8 mouse cellular contexts compared by ENCODE assay signal in genomic region chr4:101292028-101292735, GRCm38 (mm10). TPM values are rescaled to one million over a fixed set of nuclear protein-coding genes. Genes with fewer than 3 reads are reported as not detected.
A peak's percentile ranks its signal among the peaks of the same experiment; 100 is the strongest.
DNase-seq lines count a peak whose midpoint lies in the region; ATAC-seq and TF ChIP-seq lines count a peak whose summit lies in the region.

No protein-coding gene starts in this region.

- peak overlapping the region; percentile 97 for H3K4me2 ChIP-seq in heart, embryonic 14.5 days (ENCODE audit: low read length)
- peak overlapping the region; percentile 85 for H3K4me2 ChIP-seq in liver, embryonic 14.5 days (ENCODE audit: low read depth)
- H3K4me2 ChIP-seq in stomach, postnatal 0 days (replicated peaks; ENCODE audit: low read depth): peak overlapping the region; percentile 84

- ATAC-seq in heart, embryonic 14.5 days (ENCODE audit: insufficient number of reproducible peaks, insufficient read depth, low FRiP score, low read depth): peak; percentile 90
- ATAC-seq in liver, embryonic 14.5 days (ENCODE audit: insufficient read depth): peak; percentile 71
- peak; percentile 93 for ATAC-seq in stomach, postnatal 0 days (ENCODE audit: low FRiP score, low TSS enrichment)

- peak overlapping the region; percentile 73 for H3K9ac ChIP-seq in heart, embryonic 14.5 days (ENCODE audit: low read length)
- peak overlapping the region; percentile 54 for H3K9ac ChIP-seq in liver, embryonic 14.5 days (replicated peaks)
- H3K9ac ChIP-seq in stomach, postnatal 0 days (ENCODE audit: low read length): peak overlapping the region; percentile 62

- DNase-seq in CD4-positive, CD25-positive, alpha-beta regulatory T cell, adult 2 months (ENCODE audit: low read depth, low spot score): peak; percentile 90
- DNase-seq in fibroblast of lung, adult 2 months (ENCODE audit: low read depth): peak; percentile 80
- DNase-seq in kidney, postnatal 14 days: peak; percentile 94
- peak in 2 of 3 experiments; percentile 30 to 42 for DNase-seq in liver, embryonic 14.5 days (ENCODE audit: low read depth in 3 of 3, low spot score in 3 of 3)
- DNase-seq in neural tube, embryonic 10.5 days (ENCODE audit: extremely low spot score, low spot score): peak; percentile 75
- peak; percentile 85 for DNase-seq in stomach, postnatal 0 days (ENCODE audit: low spot score)

- 1% methylated on average over 41 of the region's 41 CpGs for WGBS in heart, embryonic 14.5 days
- WGBS in liver, embryonic 14.5 days (ENCODE audit: insufficient replicate concordance): under 1% methylated on average over 41 of the region's 41 CpGs
- WGBS in stomach, postnatal 0 days: 3% methylated on average over 41 of the region's 41 CpGs

- 0 out of 2 replicates have a peak, but pooled peaks cover 4% of the 10 kb centered on the region for H3K4me1 ChIP-seq in brown adipose tissue, adult 24 weeks (ENCODE audit: control insufficient read depth, insufficient read depth, insufficient read length, low read length)
- peaks cover 8 to 11% of the 10 kb centered on the region in 2 experiments; a peak in 2 of 4 replicates for H3K4me1 ChIP-seq in heart, embryonic 14.5 days (ENCODE audit: control insufficient read depth in 2 of 2, insufficient read depth in 2 of 2, low read length in 2 of 2)
- peaks cover 3 to 14% of the 10 kb centered on the region in 2 experiments for H3K4me1 ChIP-seq in liver, embryonic 14.5 days (replicated peaks; ENCODE audit: control insufficient read depth in 2 of 2, insufficient read depth in 2 of 2, low read length in 1 of 2)
- H3K4me1 ChIP-seq in stomach, postnatal 0 days (replicated peaks; ENCODE audit: control insufficient read depth, insufficient read depth): 0 out of 2 replicates have a peak, but pooled peaks cover 3% of the 10 kb centered on the region

- H3K27me3 ChIP-seq in heart, embryonic 14.5 days (ENCODE audit: control insufficient read depth, insufficient read depth, low read length): no peaks in the 10 kb centered on the region
- H3K27me3 ChIP-seq in liver, embryonic 14.5 days (ENCODE audit: control insufficient read depth, insufficient read depth, low read length): peaks cover 15% of the 10 kb centered on the region
- no peaks in the 10 kb centered on the region for H3K27me3 ChIP-seq in stomach, postnatal 0 days (ENCODE audit: control insufficient read depth, insufficient read depth, low read length)

- TF ChIP-seq CTCF in liver, embryonic 14.5 days (IDR thresholded peaks at IDR 0.05; ENCODE audit: low read depth): no peak
- TF ChIP-seq CTCF in stomach, postnatal 0 days (IDR thresholded peaks at IDR 0.05; ENCODE audit: low read depth): peak; percentile 31

- H3K9me3 ChIP-seq in heart, embryonic 14.5 days (ENCODE audit: control insufficient read depth, low read length): no peaks in the 10 kb centered on the region
- H3K9me3 ChIP-seq in liver, embryonic 14.5 days (ENCODE audit: control insufficient read depth, low read length): no peaks in the 10 kb centered on the region
- H3K9me3 ChIP-seq in stomach, postnatal 0 days (ENCODE audit: control insufficient read depth, low read length): no peaks in the 10 kb centered on the region

- peak overlapping the region; percentile 71 for H3K4me3 ChIP-seq in brown adipose tissue, adult 24 weeks (ENCODE audit: insufficient read depth, low read depth, low read length)
- peak overlapping the region; percentile 43 to 53 for H3K4me3 ChIP-seq in heart, embryonic 14.5 days (ENCODE audit: control insufficient read depth in 1 of 2, insufficient read depth in 1 of 2, low read depth in 1 of 2, low read length in 2 of 2)
- H3K4me3 ChIP-seq in liver, embryonic 14.5 days (ENCODE audit: insufficient read depth in 1 of 2, low read depth in 2 of 2, low read length in 2 of 2): peak overlapping the region; percentile 53 to 56
- H3K4me3 ChIP-seq in stomach, postnatal 0 days (ENCODE audit: low read depth, low read length): peak overlapping the region; percentile 49

- no peaks in the 10 kb centered on the region for H3K36me3 ChIP-seq in heart, embryonic 14.5 days (ENCODE audit: control insufficient read depth, insufficient read depth, low read length)
- H3K36me3 ChIP-seq in liver, embryonic 14.5 days (replicated peaks; ENCODE audit: control insufficient read depth, insufficient read depth, low read depth): no peaks in the 10 kb centered on the region
- no peaks in the 10 kb centered on the region for H3K36me3 ChIP-seq in stomach, postnatal 0 days (ENCODE audit: control insufficient read depth, insufficient read depth, low read length)

- TF ChIP-seq EP300 in liver, embryonic 14.5 days (IDR thresholded peaks at IDR 0.05; ENCODE audit: low read depth): no peak
- TF ChIP-seq EP300 in stomach, postnatal 0 days (optimal IDR thresholded peaks at IDR 0.05): no peak

- H3K27ac ChIP-seq in brown adipose tissue, adult 24 weeks (replicated peaks; ENCODE audit: low read depth, low read length): peak overlapping the region; percentile 95
- peak overlapping the region; percentile 32 to 76 for H3K27ac ChIP-seq in heart, embryonic 14.5 days (replicated peaks in 1 of 2; ENCODE audit: control insufficient read depth in 1 of 2, insufficient read depth in 1 of 2, low read depth in 2 of 2, low read length in 2 of 2)
- peak overlapping the region; percentile 21 for H3K27ac ChIP-seq in liver, embryonic 14.5 days
- peak overlapping the region; percentile 90 for H3K27ac ChIP-seq in stomach, postnatal 0 days (replicated peaks)

RNA-seq across cellular contexts. Expression of gene Jak1, which starts 27.1 kb away (rescaled TPM):
- 45.5 and 51.7 TPM in 2 replicates for polyA plus RNA-seq in brown adipose tissue, adult 24 weeks (2012; ENCODE audit: insufficient read depth, insufficient read length, missing spikeins)
- polyA plus RNA-seq in heart, embryonic 14.5 days (2014; fragmentation: Nextera tagmentation; extraction: Ambion mirVana): 67.1 and 69.7 TPM in 2 replicates
- polyA plus RNA-seq in liver, embryonic 14.5 days (2012; rRNA removed): 13.0 and 19.8 TPM in 2 replicates
- polyA plus RNA-seq in liver, embryonic 14.5 days (2014; fragmentation: Nextera tagmentation; extraction: Ambion mirVana): 38.2 and 43.2 TPM in 2 replicates
- polyA plus RNA-seq in stomach, postnatal 0 days (2015; fragmentation: Nextera tagmentation; extraction: Ambion mirVana): 34.1 and 34.3 TPM in 2 replicates

Comparison
In these comparisons a context has a peak if more than half of its experiments do, and no peak if none do; other contexts are left out.
1. Peak in every context shown above with its lines: DNase-seq, ATAC-seq, H3K4me3 ChIP-seq and H3K27ac ChIP-seq.
2. DNase-seq: peak in every context shown above with its lines; median percentile 94 in kidney, postnatal 14 days; 90 in CD4-positive, CD25-positive, alpha-beta regulatory T cell, adult 2 months; 85 in stomach, postnatal 0 days; 80 in fibroblast of lung, adult 2 months; 75 in neural tube, embryonic 10.5 days; 36 in liver, embryonic 14.5 days.
3. H3K27ac ChIP-seq: peak in every context shown above with its lines; median percentile 95 in brown adipose tissue, adult 24 weeks; 90 in stomach, postnatal 0 days; 54 in heart, embryonic 14.5 days; 21 in liver, embryonic 14.5 days.